Mouse (Mus musculus) limb, embryonic 14.5 days (tissue): ENCODE results near the gene Dbp. TPM values are rescaled to one million over a fixed set of nuclear protein-coding genes. Genes with fewer than 3 reads are reported as not detected.

Source experiments
- ATAC-seq: fragments of 200-750 bp; cut with Nextera tagmentation; 2 replicates; pipeline ENCODE4 v1.8.0; 2017; ENCODE audit warnings: low read depth, moderate number of reproducible peaks, moderate TSS enrichment; ENCODE audit not compliant: low FRiP score
- DNase-seq: peaks from one replicate; pipeline ENCODE4 v3.0.0-alpha.2; 2015; ENCODE audit warnings: low spot score
- H3K27ac ChIP-seq: fragments of 300-500 bp; sonication (generic); replicated peaks from 2 replicates; pipeline ENCODE4 v1.5.1; 2014; ENCODE audit warnings: low read depth, mild to moderate bottlenecking, low read length, moderate library complexity, mixed read lengths
- H3K27me3 ChIP-seq: fragments of 300-500 bp; sonication (generic); 2 replicates; pipeline ENCODE4 v1.6.1; 2014; ENCODE audit warnings: low read length, mixed read lengths; ENCODE audit not compliant: control insufficient read depth, insufficient read depth
- H3K36me3 ChIP-seq: fragments of 300-500 bp; sonication (generic); 2 replicates; pipeline ENCODE4 v1.6.1; 2014; ENCODE audit warnings: mild to moderate bottlenecking, low read length, moderate library complexity, mixed read lengths; ENCODE audit not compliant: control insufficient read depth, insufficient read depth
- H3K4me1 ChIP-seq: fragments of 300-500 bp; sonication (generic); 2 replicates; pipeline ENCODE4 v1.6.1; 2014; ENCODE audit warnings: antibody characterized with exemption, low read length, mixed read lengths; ENCODE audit not compliant: control insufficient read depth, insufficient read depth
- H3K4me2 ChIP-seq: fragments of 300-500 bp; sonication (generic); replicated peaks from 2 replicates; pipeline ENCODE4 v1.6.1; 2014; ENCODE audit warnings: low read depth, mild to moderate bottlenecking, low read length, moderate library complexity; ENCODE audit not compliant: severe bottlenecking
- H3K4me3 ChIP-seq: fragments of 300-500 bp; sonication (generic); replicated peaks from 2 replicates; pipeline ENCODE4 v1.5.1; 2014; ENCODE audit warnings: low read length
- H3K9ac ChIP-seq: fragments of 300-500 bp; sonication (generic); 2 replicates; pipeline ENCODE4 v1.6.1; 2014; ENCODE audit warnings: mild to moderate bottlenecking, low read depth, low read length, moderate library complexity; ENCODE audit not compliant: severe bottlenecking
- H3K9me3 ChIP-seq: fragments of 300-500 bp; sonication (generic); 2 replicates; pipeline ENCODE4 v1.6.1; 2016; ENCODE audit warnings: low read length; ENCODE audit not compliant: control insufficient read depth
- POLR2A ChIP-seq: fragments of 200-500 bp; IDR thresholded peaks from 2 replicates; pipeline ENCODE4 v1.8.0; 2012; ENCODE audit warnings: inconsistent platforms, mild to moderate bottlenecking, moderate library complexity, borderline replicate concordance; ENCODE audit not compliant: insufficient read depth, insufficient read length; ENCODE audit errors: extremely low read depth
- WGBS: fragments of 180-500 bp; shearing (Covaris S2); extraction: QIAGEN DNeasy Blood & Tissue Kit; methylation state at CpG from one replicate; pipeline ENCODE4 v1.1.7; 2014; 5-methylcytosine and 5-hydroxymethylcytosine counted together
- polyA plus RNA-seq, 2 experiments: library from polyadenylated mRNA; depleted of rRNA in 1 of 2; stranded (reverse) in 1 of 2; unstranded in 1 of 2; fragments of >200 nt; fragmentation: Nextera tagmentation in 1 of 2; extraction: Ambion mirVana in 1 of 2; gene quantifications; 2 replicates each; pipeline versions ENCODE4 v1.2.1 to v1.2.3; 2012 to 2014

Gene Dbp
- polyA plus RNA-seq, 2 experiments: 7.0 to 15.1 TPM

- Histone ChIP-seq H3K27me3 (no peaks in the 10 kb centered on the region), H3K4me2 (no peak overlapping the region), H3K9me3 (no peaks in the 10 kb centered on the region), H3K4me3 (no peak overlapping the region), H3K27ac (no peak overlapping the region), H3K36me3 (no peaks in the 10 kb centered on the region), H3K9ac (no peak overlapping the region), H3K4me1 (peaks cover 4% of the 10 kb centered on the region; the same call in 1 of the 2 replicates)
- no peak for TF ChIP-seq POLR2A
- 79% methylated on average over 3 of the region's 3 CpGs for WGBS
- DNase-seq: no peak
- ATAC-seq: no peak
These were observed 18.0 kb upstream of the Dbp start for GRCm38 (mm10) chr7:45686841-45687240.

- no peaks in the 10 kb centered on the region for H3K27me3 ChIP-seq
- H3K4me3 ChIP-seq: no peak overlapping the region
- ATAC-seq: no peak
- H3K27ac ChIP-seq: no peak overlapping the region
- no peak for TF ChIP-seq POLR2A
- peaks cover 4% of the 10 kb centered on the region; the same call in 1 of the 2 replicates for H3K4me1 ChIP-seq
- H3K9ac ChIP-seq: no peak overlapping the region
- H3K4me2 ChIP-seq: no peak overlapping the region
- no peak for DNase-seq
- WGBS: 61% methylated on average over 6 of the region's 6 CpGs
- H3K36me3 ChIP-seq: no peaks in the 10 kb centered on the region
- no peaks in the 10 kb centered on the region for H3K9me3 ChIP-seq
These were observed 15.8 kb upstream of the Dbp start for GRCm38 (mm10) chr7:45689099-45689498.

GRCm38 (mm10) chr7:45689800-45690199 lies 15.1 kb upstream of the Dbp start:
- Histone ChIP-seq H3K4me1 (peaks cover 4% of the 10 kb centered on the region; the same call in 1 of the 2 replicates), H3K9ac (no peak overlapping the region), H3K27me3 (no peaks in the 10 kb centered on the region), H3K4me2 (no peak overlapping the region), H3K27ac (no peak overlapping the region), H3K9me3 (no peaks in the 10 kb centered on the region), H3K36me3 (no peaks in the 10 kb centered on the region), H3K4me3 (no peak overlapping the region)
- no peak for TF ChIP-seq POLR2A
- no peak for ATAC-seq
- no peak for DNase-seq
- WGBS: 79% methylated on average over 11 of the region's 11 CpGs

GRCm38 (mm10) chr7:45692364-45692763 lies 12.5 kb upstream of the Dbp start:
- TF ChIP-seq POLR2A: no peak
- ATAC-seq (no peak), DNase-seq (no peak)
- Histone ChIP-seq H3K9me3 (no peaks in the 10 kb centered on the region), H3K27me3 (no peaks in the 10 kb centered on the region), H3K4me3 (no peak overlapping the region), H3K27ac (no peak overlapping the region), H3K9ac (no peak overlapping the region), H3K4me1 (no peaks in the 10 kb centered on the region), H3K4me2 (no peak overlapping the region), H3K36me3 (no peaks in the 10 kb centered on the region)
- WGBS: 94% methylated on average over 2 of the region's 2 CpGs

GRCm38 (mm10) chr7:45693921-45694591 lies 10.8 kb upstream of the Dbp start, which contains the start of gene Sec1:
Gene Sec1, minus strand, starts transcription at chr7:45694402.
- H3K4me2 ChIP-seq: no peak within 1 kb of the TSS
- DNase-seq: no peak
- WGBS: 93% methylated on average over 50 of the region's 50 CpGs
- H3K27ac ChIP-seq: peak within 1 kb of the TSS; percentile 52; the same call in 1 of the 2 replicates
- no peak for TF ChIP-seq POLR2A
- H3K4me1 ChIP-seq: no peaks in the 10 kb centered on the region
- H3K4me3 ChIP-seq: no peak within 1 kb of the TSS
- no peaks in the 10 kb centered on the region for H3K36me3 ChIP-seq
- no peak within 1 kb of the TSS for H3K9ac ChIP-seq
- H3K27me3 ChIP-seq: 0 out of 2 replicates have a peak, but pooled peaks cover 2% of the 10 kb centered on the region
- no peak for ATAC-seq
- no peaks in the 10 kb centered on the region for H3K9me3 ChIP-seq
